Mouse (Mus musculus): ENCODE measurements around the gene Nell1. TPM values are rescaled to one million over a fixed set of nuclear protein-coding genes. Genes with fewer than 3 reads are reported as not detected.

The Nell1 gene
- polyA plus RNA-seq, 1 experiment from 2014 or later, result 14.6 TPM

GRCm38 (mm10) chr7:50842646-50843045 lies 868.0 kb downstream of the Nell1 start:
- H3K4me2 ChIP-seq (replicated peaks; ENCODE audit: low read depth, low read length), result no peak overlapping the region
- no peak overlapping the region for H3K27ac ChIP-seq (ENCODE audit: low read depth, low read length)
- no peaks in the 10 kb centered on the region for H3K9me3 ChIP-seq (ENCODE audit: control insufficient read depth, low read length)
- no peaks in the 10 kb centered on the region for H3K36me3 ChIP-seq (ENCODE audit: control insufficient read depth, insufficient read depth, low read length)
- H3K4me3 ChIP-seq (ENCODE audit: low read length), result no peak overlapping the region
- no peaks in the 10 kb centered on the region for H3K27me3 ChIP-seq (ENCODE audit: control insufficient read depth, insufficient read depth, low read length)
- no peak overlapping the region for H3K9ac ChIP-seq (ENCODE audit: low read depth, low read length)
- ATAC-seq (ENCODE audit: low FRiP score, low TSS enrichment), result no peak
- no peaks in the 10 kb centered on the region for H3K4me1 ChIP-seq (ENCODE audit: control insufficient read depth, insufficient read depth, low read length)

- Histone ChIP-seq H3K27ac (ENCODE audit: low read depth, low read length) (no peak overlapping the region), H3K9me3 (ENCODE audit: control insufficient read depth, low read length) (no peaks in the 10 kb centered on the region), H3K4me1 (ENCODE audit: control insufficient read depth, insufficient read depth, low read length) (no peaks in the 10 kb centered on the region), H3K4me3 (ENCODE audit: low read length) (no peak overlapping the region), H3K36me3 (ENCODE audit: control insufficient read depth, insufficient read depth, low read length) (no peaks in the 10 kb centered on the region), H3K9ac (ENCODE audit: low read depth, low read length) (no peak overlapping the region), H3K27me3 (ENCODE audit: control insufficient read depth, insufficient read depth, low read length) (no peaks in the 10 kb centered on the region), H3K4me2 (replicated peaks; ENCODE audit: low read depth, low read length) (no peak overlapping the region)
- 34% methylated on average over 1 of the region's 1 CpGs for WGBS
- no peak for ATAC-seq (ENCODE audit: low FRiP score, low TSS enrichment)
Measured at GRCm38 (mm10) chr7:50847921-50848320, 873.3 kb downstream of the Nell1 start.

GRCm38 (mm10) chr7:50850271-50850670 lies 875.6 kb downstream of the Nell1 start:
- Histone ChIP-seq H3K36me3 (ENCODE audit: control insufficient read depth, insufficient read depth, low read length) (no peaks in the 10 kb centered on the region), H3K27ac (ENCODE audit: low read depth, low read length) (no peak overlapping the region), H3K9me3 (ENCODE audit: control insufficient read depth, low read length) (no peaks in the 10 kb centered on the region), H3K9ac (ENCODE audit: low read depth, low read length) (no peak overlapping the region), H3K4me2 (replicated peaks; ENCODE audit: low read depth, low read length) (no peak overlapping the region), H3K27me3 (ENCODE audit: control insufficient read depth, insufficient read depth, low read length) (no peaks in the 10 kb centered on the region), H3K4me1 (ENCODE audit: control insufficient read depth, insufficient read depth, low read length) (no peaks in the 10 kb centered on the region), H3K4me3 (ENCODE audit: low read length) (no peak overlapping the region)
- no peak for ATAC-seq (ENCODE audit: low FRiP score, low TSS enrichment)
- 79% methylated on average over 1 of the region's 1 CpGs for WGBS

- H3K4me2 ChIP-seq (replicated peaks; ENCODE audit: low read depth, low read length), result no peak overlapping the region
- no peak overlapping the region for H3K4me3 ChIP-seq (ENCODE audit: low read length)
- no peak for ATAC-seq (ENCODE audit: low FRiP score, low TSS enrichment)
- H3K9me3 ChIP-seq (ENCODE audit: control insufficient read depth, low read length), result no peaks in the 10 kb centered on the region
- no peak overlapping the region for H3K9ac ChIP-seq (ENCODE audit: low read depth, low read length)
- no peaks in the 10 kb centered on the region for H3K27me3 ChIP-seq (ENCODE audit: control insufficient read depth, insufficient read depth, low read length)
- no peaks in the 10 kb centered on the region for H3K36me3 ChIP-seq (ENCODE audit: control insufficient read depth, insufficient read depth, low read length)
- no peak overlapping the region for H3K27ac ChIP-seq (ENCODE audit: low read depth, low read length)
- WGBS, result 24% methylated on average over 1 of the region's 1 CpGs
- no peaks in the 10 kb centered on the region for H3K4me1 ChIP-seq (ENCODE audit: control insufficient read depth, insufficient read depth, low read length)
Measured at GRCm38 (mm10) chr7:50870181-50870580, 895.5 kb downstream of the Nell1 start.

GRCm38 (mm10) chr7:50887625-50888024 lies 913.0 kb downstream of the Nell1 start:
- no peaks in the 10 kb centered on the region for H3K9me3 ChIP-seq (ENCODE audit: control insufficient read depth, low read length)
- no peaks in the 10 kb centered on the region for H3K36me3 ChIP-seq (ENCODE audit: control insufficient read depth, insufficient read depth, low read length)
- H3K4me3 ChIP-seq (ENCODE audit: low read length), result no peak overlapping the region
- no peak overlapping the region for H3K9ac ChIP-seq (ENCODE audit: low read depth, low read length)
- H3K27ac ChIP-seq (ENCODE audit: low read depth, low read length), result no peak overlapping the region
- no peaks in the 10 kb centered on the region for H3K27me3 ChIP-seq (ENCODE audit: control insufficient read depth, insufficient read depth, low read length)
- 70% methylated on average over 3 of the region's 3 CpGs for WGBS
- no peak overlapping the region for H3K4me2 ChIP-seq (replicated peaks; ENCODE audit: low read depth, low read length)
- ATAC-seq (ENCODE audit: low FRiP score, low TSS enrichment), result no peak
- H3K4me1 ChIP-seq (ENCODE audit: control insufficient read depth, insufficient read depth, low read length), result no peaks in the 10 kb centered on the region

GRCm38 (mm10) chr7:50899541-50900088 lies 925.0 kb downstream of the Nell1 start:
- Histone ChIP-seq H3K36me3 (ENCODE audit: control insufficient read depth, insufficient read depth, low read length) (no peaks in the 10 kb centered on the region), H3K4me1 (ENCODE audit: control insufficient read depth, insufficient read depth, low read length) (no peaks in the 10 kb centered on the region), H3K4me2 (replicated peaks; ENCODE audit: low read depth, low read length) (no peak overlapping the region), H3K27me3 (ENCODE audit: control insufficient read depth, insufficient read depth, low read length) (no peaks in the 10 kb centered on the region), H3K4me3 (ENCODE audit: low read length) (no peak overlapping the region), H3K9me3 (ENCODE audit: control insufficient read depth, low read length) (no peaks in the 10 kb centered on the region), H3K9ac (ENCODE audit: low read depth, low read length) (no peak overlapping the region), H3K27ac (ENCODE audit: low read depth, low read length) (no peak overlapping the region)
- no peak for ATAC-seq (ENCODE audit: low FRiP score, low TSS enrichment)
- WGBS, result 42% methylated on average over 6 of the region's 6 CpGs

Other genes with a start within 250 kb of the Nell1 start
- 6.5 and 6.8 TPM in 2 replicates for gene Htatip2, start 215.7 kb upstream of the Nell1 start, polyA plus RNA-seq (2014; fragmentation: Nextera tagmentation; extraction: Ambion mirVana)
- 65.0 and 82.8 TPM in 2 replicates for gene Prmt3, start 196.5 kb upstream of the Nell1 start, polyA plus RNA-seq (2014; fragmentation: Nextera tagmentation; extraction: Ambion mirVana)
- not detected in 2 replicates for gene Slc6a5, start 64.7 kb upstream of the Nell1 start, polyA plus RNA-seq (2014; fragmentation: Nextera tagmentation; extraction: Ambion mirVana)